Mouse (Mus musculus): ENCODE results near the gene Zcchc8.

DNA sequence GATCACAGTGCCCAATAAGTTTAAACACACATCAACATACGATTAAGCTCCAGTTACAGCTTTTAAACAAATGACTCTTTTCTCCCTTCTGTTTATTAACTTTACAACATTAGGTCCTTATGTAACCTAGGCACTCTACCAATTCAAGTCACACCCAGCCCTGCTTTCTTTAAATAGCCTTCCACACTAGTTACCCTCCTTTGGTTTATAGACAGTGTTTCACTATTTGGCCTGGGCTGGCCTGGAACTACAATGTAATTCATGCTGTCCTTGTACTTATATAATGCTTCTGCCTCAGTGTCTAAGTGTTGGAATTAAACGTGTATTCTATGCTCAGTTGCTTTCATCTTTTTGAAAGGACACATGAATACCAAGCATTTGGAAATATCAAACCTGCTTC lies 23.5 kb upstream of the Zcchc8 start:
- TF ChIP-seq POLR2A (IDR thresholded peaks at IDR 0.05; ENCODE audit: borderline replicate concordance, control insufficient read depth, low read depth, low read length) (no peak), CTCF (IDR thresholded peaks at IDR 0.05; ENCODE audit: control insufficient read depth, insufficient read depth, low read length) (no peak)
